Mouse (Mus musculus) lung, embryonic 15.5 days (tissue): ENCODE data around the gene Dynlrb2. TPM values are rescaled to one million over a fixed set of nuclear protein-coding genes. Genes with fewer than 3 reads are reported as not detected.

Experiments
- ATAC-seq: fragments of 200-750 bp; cut with Nextera tagmentation; 2 replicates; pipeline ENCODE4 v1.8.0; 2017; ENCODE audit warnings: moderate number of reproducible peaks, borderline replicate concordance; ENCODE audit not compliant: low FRiP score, low TSS enrichment; ENCODE audit errors: extremely low read depth
- H3K27ac ChIP-seq: fragments of 300-500 bp; sonication (generic); 2 replicates; pipeline ENCODE4 v1.5.1; 2015; ENCODE audit warnings: moderate library complexity, mild to moderate bottlenecking, inconsistent platforms
- H3K27me3 ChIP-seq: fragments of 300-500 bp; sonication (generic); 2 replicates; pipeline ENCODE4 v1.6.1; 2015; ENCODE audit warnings: inconsistent platforms
- H3K36me3 ChIP-seq: fragments of 300-500 bp; sonication (generic); 2 replicates; pipeline ENCODE4 v1.6.1; 2015; ENCODE audit warnings: inconsistent platforms
- H3K4me1 ChIP-seq: fragments of 300-500 bp; sonication (generic); 2 replicates; pipeline ENCODE4 v1.6.1; 2015; ENCODE audit warnings: inconsistent platforms
- H3K4me2 ChIP-seq: fragments of 300-500 bp; sonication (generic); 2 replicates; pipeline ENCODE4 v1.6.1; 2015; ENCODE audit warnings: inconsistent platforms, mild to moderate bottlenecking, moderate library complexity
- H3K4me3 ChIP-seq: fragments of 300-500 bp; sonication (generic); 2 replicates; pipeline ENCODE4 v1.5.1; 2015; ENCODE audit warnings: mild to moderate bottlenecking, inconsistent platforms
- H3K9ac ChIP-seq: fragments of 300-500 bp; sonication (generic); 2 replicates; pipeline ENCODE4 v1.6.1; 2015; ENCODE audit warnings: inconsistent platforms
- H3K9me3 ChIP-seq: fragments of 300-500 bp; sonication (generic); 2 replicates; pipeline ENCODE4 v1.6.1; 2016; ENCODE audit warnings: inconsistent platforms
- WGBS: fragments of 180-500 bp; shearing (Covaris S2); methylation state at CpG from one replicate; pipeline ENCODE4 v1.1.7; 2015; 5-methylcytosine and 5-hydroxymethylcytosine counted together
- polyA plus RNA-seq: library from polyadenylated mRNA; unstranded; fragments of >200 nt; fragmentation: Nextera tagmentation; extraction: Ambion mirVana; gene quantifications from 2 replicates; pipeline ENCODE4 v1.2.1, GENCODE M21; 2015

Gene Dynlrb2
- polyA plus RNA-seq, 1 experiment from 2014 or later: 31.3 TPM

DNA sequence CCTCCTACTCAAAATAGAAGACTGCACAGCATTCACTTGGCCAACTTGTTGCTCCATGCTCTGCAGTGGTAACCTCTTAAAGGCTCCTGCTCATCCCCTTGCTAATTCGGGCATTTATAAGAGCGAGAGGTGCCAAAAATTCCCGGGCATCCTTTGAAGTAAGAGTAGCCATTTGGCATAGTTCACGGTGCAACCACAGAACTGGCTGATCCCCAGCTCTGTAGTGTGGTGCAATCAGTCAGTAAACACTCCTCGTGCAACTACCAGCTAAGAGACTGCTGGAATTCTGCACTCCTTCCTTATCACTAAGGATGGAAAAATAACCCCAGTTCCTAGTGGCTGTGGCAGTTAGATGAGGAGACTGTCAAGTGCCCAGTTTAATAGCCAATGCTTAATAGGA is 3.9 kb downstream of the Dynlrb2 start:
- Histone ChIP-seq H3K4me1 (peaks cover 5% of the 10 kb centered on the region), H3K27ac (peak overlapping the region; percentile 72), H3K9ac (no peak overlapping the region), H3K4me3 (no peak overlapping the region), H3K27me3 (no peaks in the 10 kb centered on the region), H3K9me3 (no peaks in the 10 kb centered on the region), H3K4me2 (no peak overlapping the region), H3K36me3 (no peaks in the 10 kb centered on the region)
- 30% methylated on average over 5 of the region's 5 CpGs for WGBS
- peak; percentile 81 for ATAC-seq

DNA sequence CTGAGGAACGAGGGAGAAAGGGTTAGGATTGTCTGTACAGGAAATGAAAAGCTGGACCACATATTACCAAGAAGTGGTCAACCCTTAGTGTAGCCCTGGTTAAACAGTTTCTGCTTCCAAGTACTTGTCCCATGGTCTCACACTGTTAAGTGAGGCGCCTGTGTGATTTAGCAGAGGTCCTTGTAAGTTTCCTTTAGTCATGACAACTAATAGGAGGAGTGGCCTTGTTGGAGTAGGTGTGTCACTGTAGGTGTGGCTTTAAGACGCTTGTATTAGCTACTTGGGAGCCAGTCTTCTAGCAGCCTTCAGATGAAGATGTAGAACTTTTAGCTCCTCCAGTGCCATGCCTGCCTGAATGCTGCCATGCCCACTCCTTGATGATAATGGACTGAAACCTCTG is 4.5 kb downstream of the Dynlrb2 start:
- Histone ChIP-seq H3K4me2 (no peak overlapping the region), H3K4me1 (peaks cover 5% of the 10 kb centered on the region), H3K36me3 (no peaks in the 10 kb centered on the region), H3K9me3 (no peaks in the 10 kb centered on the region), H3K27ac (peak overlapping the region; percentile 72), H3K27me3 (no peaks in the 10 kb centered on the region), H3K9ac (no peak overlapping the region), H3K4me3 (no peak overlapping the region)
- peak; percentile 76 for ATAC-seq
- WGBS: 48% methylated on average over 3 of the region's 3 CpGs

DNA sequence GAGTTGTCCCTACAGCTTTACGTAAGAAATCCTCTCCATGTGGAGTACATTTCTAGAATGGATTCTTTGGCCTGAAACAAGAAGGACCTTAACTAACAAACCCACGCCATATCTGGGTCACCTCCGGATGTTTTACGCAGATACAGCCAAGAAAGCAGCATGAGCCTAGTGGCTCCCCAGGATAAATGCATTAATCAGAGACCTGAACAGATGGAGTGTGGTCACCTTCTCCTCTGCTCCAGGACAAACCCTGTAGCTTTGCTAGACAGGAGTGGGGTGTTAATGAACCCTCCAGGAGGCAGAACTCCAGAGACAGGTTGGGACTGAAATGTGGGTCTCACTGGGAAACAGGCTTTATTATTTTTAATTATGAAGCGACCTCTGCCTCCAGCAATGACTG is 14.9 kb downstream of the Dynlrb2 start:
- Histone ChIP-seq H3K36me3 (no peaks in the 10 kb centered on the region), H3K4me2 (no peak overlapping the region), H3K27ac (no peak overlapping the region), H3K9ac (no peak overlapping the region), H3K4me1 (no peaks in the 10 kb centered on the region), H3K9me3 (peaks cover 10% of the 10 kb centered on the region; the same call in 1 of the 2 replicates), H3K4me3 (no peak overlapping the region), H3K27me3 (no peaks in the 10 kb centered on the region)
- 79% methylated on average over 5 of the region's 5 CpGs for WGBS
- ATAC-seq: no peak

GRCm38 (mm10) chr8:116521208-116521607 is 16.4 kb downstream of the Dynlrb2 start:
- peaks cover 10% of the 10 kb centered on the region; the same call in 1 of the 2 replicates for H3K9me3 ChIP-seq
- H3K4me2 ChIP-seq: no peak overlapping the region
- no peaks in the 10 kb centered on the region for H3K27me3 ChIP-seq
- H3K4me3 ChIP-seq: no peak overlapping the region
- no peaks in the 10 kb centered on the region for H3K4me1 ChIP-seq
- H3K27ac ChIP-seq: no peak overlapping the region
- H3K9ac ChIP-seq: no peak overlapping the region
- no peaks in the 10 kb centered on the region for H3K36me3 ChIP-seq
- ATAC-seq: no peak
- 81% methylated on average over 4 of the region's 4 CpGs for WGBS

DNA sequence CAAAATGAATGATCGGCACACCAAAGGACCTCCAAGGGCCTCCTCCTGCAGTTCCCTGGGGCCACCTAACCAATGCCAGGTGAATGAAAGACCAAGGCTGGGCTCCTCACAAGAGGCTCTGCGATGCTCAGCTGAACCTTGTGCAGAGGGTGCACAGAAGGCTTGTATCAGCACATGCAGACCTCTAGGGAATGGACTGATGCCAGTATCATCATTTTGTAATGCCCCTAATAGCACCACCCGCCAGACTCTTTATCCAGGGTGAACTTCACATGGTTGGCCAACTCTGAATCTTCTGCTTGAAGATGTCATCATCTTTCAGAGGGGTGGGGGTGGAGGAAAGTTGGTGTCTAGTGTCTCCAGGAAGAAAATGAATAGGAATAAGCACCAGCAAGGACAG is 16.9 kb downstream of the Dynlrb2 start:
- no peak overlapping the region for H3K27ac ChIP-seq
- no peaks in the 10 kb centered on the region for H3K36me3 ChIP-seq
- no peak overlapping the region for H3K9ac ChIP-seq
- H3K9me3 ChIP-seq: peaks cover 10% of the 10 kb centered on the region; the same call in 1 of the 2 replicates
- H3K4me1 ChIP-seq: no peaks in the 10 kb centered on the region
- H3K4me3 ChIP-seq: no peak overlapping the region
- ATAC-seq: no peak
- 80% methylated on average over 3 of the region's 3 CpGs for WGBS
- H3K4me2 ChIP-seq: no peak overlapping the region
- no peaks in the 10 kb centered on the region for H3K27me3 ChIP-seq

GRCm38 (mm10) chr8:116522104-116522767 is 17.5 kb downstream of the Dynlrb2 start:
- H3K4me1 ChIP-seq: no peaks in the 10 kb centered on the region
- 77% methylated on average over 11 of the region's 11 CpGs for WGBS
- H3K9ac ChIP-seq: no peak overlapping the region
- no peak for ATAC-seq
- H3K4me2 ChIP-seq: no peak overlapping the region
- no peaks in the 10 kb centered on the region for H3K27me3 ChIP-seq
- H3K9me3 ChIP-seq: peaks cover 4% of the 10 kb centered on the region; the same call in 1 of the 2 replicates
- H3K27ac ChIP-seq: no peak overlapping the region
- H3K36me3 ChIP-seq: no peaks in the 10 kb centered on the region
- no peak overlapping the region for H3K4me3 ChIP-seq

DNA sequence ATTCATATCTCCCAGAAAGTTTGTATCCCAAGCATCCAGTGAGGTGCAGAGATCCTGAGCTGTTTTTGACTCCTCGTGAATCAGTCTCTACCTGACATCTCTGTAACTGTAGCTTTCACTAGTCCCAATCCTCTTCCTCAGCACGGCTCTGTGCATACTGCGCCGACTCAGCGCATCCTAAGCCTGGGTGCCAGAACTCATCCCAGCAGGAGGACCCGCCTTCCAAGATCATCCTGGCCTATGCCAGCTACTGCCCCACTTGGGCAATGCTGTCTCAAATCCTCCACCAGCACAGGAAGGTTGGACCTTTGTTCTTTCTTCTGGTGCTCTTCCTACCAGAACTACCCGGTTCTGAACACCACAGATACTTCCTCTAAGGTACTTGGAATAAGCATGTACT is 20.1 kb downstream of the Dynlrb2 start:
- Histone ChIP-seq H3K9me3 (no peaks in the 10 kb centered on the region), H3K9ac (no peak overlapping the region), H3K4me2 (no peak overlapping the region), H3K36me3 (no peaks in the 10 kb centered on the region), H3K27me3 (no peaks in the 10 kb centered on the region), H3K27ac (no peak overlapping the region), H3K4me1 (no peaks in the 10 kb centered on the region), H3K4me3 (no peak overlapping the region)
- 84% methylated on average over 7 of the region's 7 CpGs for WGBS
- ATAC-seq: no peak

- Histone ChIP-seq H3K9ac (no peak overlapping the region), H3K4me2 (no peak overlapping the region), H3K27me3 (no peaks in the 10 kb centered on the region), H3K27ac (no peak overlapping the region), H3K4me3 (no peak overlapping the region), H3K36me3 (no peaks in the 10 kb centered on the region), H3K4me1 (no peaks in the 10 kb centered on the region), H3K9me3 (peaks cover 4% of the 10 kb centered on the region; the same call in 1 of the 2 replicates)
- no peak for ATAC-seq
- 69% methylated on average over 7 of the region's 7 CpGs for WGBS
Measured at GRCm38 (mm10) chr8:116528736-116529135, 24.0 kb downstream of the Dynlrb2 start.

DNA sequence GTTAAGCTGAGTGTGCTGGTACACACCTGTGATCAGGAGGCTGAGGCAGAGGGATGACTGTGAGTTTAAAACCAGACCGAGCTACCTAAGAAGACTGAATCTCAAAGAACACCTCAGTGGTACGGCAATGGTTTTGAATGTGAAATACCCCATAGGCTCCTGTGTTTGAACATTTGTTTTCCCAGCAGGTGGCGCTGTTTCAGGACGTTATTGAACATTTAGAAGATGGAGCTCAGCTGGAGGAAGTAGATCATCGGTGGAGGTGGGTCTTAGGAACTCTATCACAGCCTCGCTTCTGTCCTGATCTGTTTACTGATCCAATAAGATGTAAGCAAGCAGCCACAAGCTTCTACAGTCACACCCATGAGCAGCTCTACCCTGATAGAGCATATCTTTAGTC is 28.3 kb downstream of the Dynlrb2 start:
- Histone ChIP-seq H3K4me2 (no peak overlapping the region), H3K9ac (no peak overlapping the region), H3K4me1 (no peaks in the 10 kb centered on the region), H3K4me3 (no peak overlapping the region), H3K36me3 (no peaks in the 10 kb centered on the region), H3K27me3 (no peaks in the 10 kb centered on the region), H3K9me3 (peaks cover 4% of the 10 kb centered on the region; the same call in 1 of the 2 replicates), H3K27ac (no peak overlapping the region)
- ATAC-seq: no peak
- WGBS: 72% methylated on average over 6 of the region's 6 CpGs

- ATAC-seq: no peak
- no peak overlapping the region for H3K9ac ChIP-seq
- 69% methylated on average over 5 of the region's 5 CpGs for WGBS
Measured at GRCm38 (mm10) chr8:116536786-116537185, 32.0 kb downstream of the Dynlrb2 start.

GRCm38 (mm10) chr8:116538763-116539162 is 34.0 kb downstream of the Dynlrb2 start:
- Histone ChIP-seq H3K27me3 (no peaks in the 10 kb centered on the region), H3K9ac (no peak overlapping the region), H3K36me3 (no peaks in the 10 kb centered on the region), H3K9me3 (no peaks in the 10 kb centered on the region), H3K4me3 (no peak overlapping the region), H3K27ac (no peak overlapping the region), H3K4me2 (no peak overlapping the region), H3K4me1 (no peaks in the 10 kb centered on the region)
- WGBS: 33% methylated on average over 7 of the region's 7 CpGs
- ATAC-seq: no peak

More at GRCm38 (mm10) chr8:116536786-116537185, 32.0 kb downstream of the Dynlrb2 start:
- Histone ChIP-seq H3K27ac (no peak overlapping the region), H3K36me3 (no peaks in the 10 kb centered on the region), H3K27me3 (no peaks in the 10 kb centered on the region), H3K4me3 (no peak overlapping the region), H3K4me2 (no peak overlapping the region), H3K9me3 (peaks cover 4% of the 10 kb centered on the region; the same call in 1 of the 2 replicates), H3K4me1 (no peaks in the 10 kb centered on the region)

- Histone ChIP-seq H3K9ac (no peak overlapping the region), H3K4me2 (no peak overlapping the region), H3K4me1 (no peaks in the 10 kb centered on the region), H3K27ac (no peak overlapping the region), H3K9me3 (no peaks in the 10 kb centered on the region), H3K36me3 (no peaks in the 10 kb centered on the region), H3K4me3 (no peak overlapping the region), H3K27me3 (no peaks in the 10 kb centered on the region)
- 76% methylated on average over 1 of the region's 1 CpGs for WGBS
- no peak for ATAC-seq
Measured at GRCm38 (mm10) chr8:116540136-116540535, 35.4 kb downstream of the Dynlrb2 start.
